Mouse (Mus musculus) erythroblast, embryonic 14.5 days (primary cell): ENCODE measurements at regions not wholly inside any gene's neighbourhood (a gene's known extent, or its start where the extent isn't known, plus 50 kb on each side); places are given as distances from the start of the nearest gene placed in this dataset.

Source experiments
- H3K27me3 ChIP-seq: 2 replicates; pipeline ENCODE4 v1.6.1; 2012; ENCODE audit warnings: inconsistent platforms; ENCODE audit not compliant: control insufficient read depth
- H3K36me3 ChIP-seq: 2 replicates; pipeline ENCODE4 v1.6.1; 2012; ENCODE audit warnings: mild to moderate bottlenecking, inconsistent platforms; ENCODE audit not compliant: control insufficient read depth
- H3K4me1 ChIP-seq: 2 replicates; pipeline ENCODE4 v1.6.1; 2012; ENCODE audit warnings: inconsistent platforms; ENCODE audit not compliant: control insufficient read depth
- H3K4me3 ChIP-seq: replicated peaks from 2 replicates; pipeline ENCODE3; 2012; ENCODE audit warnings: moderate library complexity, mild to moderate bottlenecking, inconsistent platforms
- H3K9me3 ChIP-seq: 2 replicates; pipeline ENCODE4 v1.6.1; 2012; ENCODE audit warnings: low read length, inconsistent platforms, mixed read lengths; ENCODE audit not compliant: control insufficient read depth
- GATA1 ChIP-seq: IDR thresholded peaks from 2 replicates; pipeline ENCODE4 v1.6.1; 2012; ENCODE audit warnings: low read length, inconsistent platforms, mixed read lengths
- TAL1 ChIP-seq: IDR thresholded peaks from 3 replicates; pipeline ENCODE4 v1.6.1; 2012; ENCODE audit warnings: low read length, inconsistent platforms, mixed read lengths

DNA sequence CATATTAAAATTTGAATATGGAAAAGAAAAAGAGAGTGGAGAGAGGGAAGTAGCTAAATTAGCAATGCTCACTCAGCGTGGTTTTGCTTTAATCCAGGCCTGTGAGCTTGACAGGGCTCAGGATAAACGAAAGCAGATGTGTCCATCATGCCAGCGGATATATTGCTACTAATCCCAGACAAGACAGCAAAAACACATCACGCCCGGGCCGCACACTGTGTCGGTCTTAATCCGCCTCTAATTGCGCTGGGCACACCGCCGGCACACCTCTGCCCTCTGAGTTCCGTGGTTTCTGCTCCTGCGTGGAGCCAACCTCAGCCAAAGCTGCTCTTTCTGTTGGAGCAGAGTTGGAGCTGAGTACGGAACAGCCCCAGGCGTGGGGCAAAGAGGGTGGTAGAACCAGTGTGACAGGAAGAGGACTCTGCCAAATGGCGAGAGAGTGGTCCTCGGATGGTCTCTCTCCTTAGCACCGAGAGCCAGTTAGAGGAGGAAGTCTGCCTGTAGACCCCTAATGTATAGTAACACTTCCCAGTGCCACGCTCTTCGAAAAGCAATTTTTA is 169.2 kb downstream of the Gm4791 start:
- no peaks in the 10 kb centered on the region for H3K4me1 ChIP-seq
- no peaks in the 10 kb centered on the region for H3K36me3 ChIP-seq
- no peak overlapping the region for H3K4me3 ChIP-seq
- TF ChIP-seq TAL1, result no peak
- TF ChIP-seq GATA1, result no peak
- H3K9me3 ChIP-seq, result peaks cover 3% of the 10 kb centered on the region; the same call in 1 of the 2 replicates
- H3K27me3 ChIP-seq, result no peaks in the 10 kb centered on the region

DNA sequence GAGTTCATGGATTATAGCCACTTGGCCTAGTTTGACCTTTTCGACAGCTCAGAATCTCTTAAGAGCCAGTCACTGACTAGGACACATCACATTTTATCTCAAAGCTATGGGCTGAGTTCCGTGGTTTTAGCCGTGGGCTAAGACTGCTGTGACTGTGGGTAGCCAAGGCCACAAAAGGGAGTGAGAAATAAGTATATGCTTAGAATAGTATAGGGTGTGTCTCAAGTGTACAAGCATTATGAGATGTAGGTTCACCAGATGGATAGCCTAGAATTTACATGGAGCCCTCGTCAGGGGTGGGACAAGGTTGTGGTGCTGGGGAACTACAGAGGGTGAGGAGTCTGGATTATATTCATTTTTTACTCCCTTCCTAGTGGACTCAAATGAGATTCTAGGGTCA is 177.5 kb downstream of the Gm4791 start:
- no peaks in the 10 kb centered on the region for H3K9me3 ChIP-seq
- no peaks in the 10 kb centered on the region for H3K27me3 ChIP-seq
- no peaks in the 10 kb centered on the region for H3K36me3 ChIP-seq
- H3K4me3 ChIP-seq, result no peak overlapping the region
- no peaks in the 10 kb centered on the region for H3K4me1 ChIP-seq
- no peak for TF ChIP-seq GATA1
- no peak for TF ChIP-seq TAL1

DNA sequence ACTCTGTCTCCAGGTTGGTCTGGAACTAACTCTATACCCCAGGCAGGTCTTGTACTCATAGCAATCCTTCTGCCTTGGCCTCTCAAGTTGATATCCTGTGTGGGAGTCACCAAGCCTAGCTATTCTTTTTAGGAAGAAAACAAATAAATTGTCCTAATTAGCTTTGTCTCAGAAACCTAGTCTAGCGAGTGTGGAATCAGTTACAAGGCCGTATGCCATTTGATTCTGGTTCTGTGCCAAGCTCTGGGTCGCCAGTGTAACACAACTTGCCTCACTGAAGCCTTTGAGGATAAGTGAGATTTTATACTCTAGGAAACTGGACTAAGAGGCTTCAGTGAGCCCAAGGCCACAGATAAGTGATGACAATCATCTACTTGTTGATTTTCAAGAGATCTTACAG is 219.6 kb downstream of the Gm4791 start:
- TF ChIP-seq GATA1, result no peak
- no peak for TF ChIP-seq TAL1
- Histone ChIP-seq H3K27me3 (no peaks in the 10 kb centered on the region), H3K4me3 (no peak overlapping the region), H3K9me3 (no peaks in the 10 kb centered on the region; the same call in 1 of the 2 replicates), H3K4me1 (no peaks in the 10 kb centered on the region), H3K36me3 (no peaks in the 10 kb centered on the region)

DNA sequence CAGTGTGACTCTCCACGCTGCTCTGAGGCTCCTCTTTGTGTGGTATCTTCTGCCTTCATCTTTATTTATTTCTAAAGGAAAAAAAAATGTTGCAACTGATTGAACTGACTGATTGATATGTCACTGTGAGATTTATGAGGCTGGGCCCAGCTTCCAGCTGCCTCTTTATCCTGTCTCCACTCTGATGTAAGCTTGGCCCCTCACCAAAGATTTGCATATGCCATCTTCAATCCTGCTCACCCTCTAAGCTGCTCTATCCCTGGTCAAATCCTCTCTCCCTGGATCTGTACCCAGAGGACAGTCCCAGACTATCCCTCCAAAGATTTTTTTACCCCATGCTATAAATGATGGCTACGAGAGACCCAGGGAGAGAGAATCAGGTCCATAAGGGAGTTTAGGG is 225.0 kb downstream of the Gm4791 start:
- H3K4me1 ChIP-seq, result no peaks in the 10 kb centered on the region
- no peaks in the 10 kb centered on the region; the same call in 1 of the 2 replicates for H3K9me3 ChIP-seq
- TF ChIP-seq GATA1 (no peak), TAL1 (no peak)
- H3K36me3 ChIP-seq, result no peaks in the 10 kb centered on the region
- no peak overlapping the region for H3K4me3 ChIP-seq
- no peaks in the 10 kb centered on the region for H3K27me3 ChIP-seq

DNA sequence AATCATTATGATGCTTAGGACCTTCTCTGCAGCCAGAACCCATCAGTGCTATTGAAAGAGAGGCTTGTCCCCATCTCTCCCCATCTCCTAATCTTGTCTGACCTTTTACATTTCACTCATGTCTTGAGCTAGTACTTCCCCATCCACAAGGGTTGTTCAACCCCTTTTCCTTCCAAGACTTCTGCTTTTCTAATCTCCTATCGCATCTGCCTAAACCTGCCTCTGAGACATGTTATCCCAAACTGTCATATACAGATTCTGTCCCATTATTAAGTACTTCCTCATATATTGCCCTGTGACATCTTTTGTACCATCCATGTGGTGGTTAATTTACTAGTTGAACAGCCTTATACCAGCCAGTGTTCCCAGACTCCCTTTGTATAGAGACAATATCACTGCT is 225.7 kb downstream of the Gm4791 start:
- Histone ChIP-seq H3K4me1 (no peaks in the 10 kb centered on the region), H3K9me3 (no peaks in the 10 kb centered on the region; the same call in 1 of the 2 replicates), H3K27me3 (no peaks in the 10 kb centered on the region), H3K36me3 (no peaks in the 10 kb centered on the region), H3K4me3 (no peak overlapping the region)
- TF ChIP-seq TAL1 (no peak), GATA1 (no peak)

DNA sequence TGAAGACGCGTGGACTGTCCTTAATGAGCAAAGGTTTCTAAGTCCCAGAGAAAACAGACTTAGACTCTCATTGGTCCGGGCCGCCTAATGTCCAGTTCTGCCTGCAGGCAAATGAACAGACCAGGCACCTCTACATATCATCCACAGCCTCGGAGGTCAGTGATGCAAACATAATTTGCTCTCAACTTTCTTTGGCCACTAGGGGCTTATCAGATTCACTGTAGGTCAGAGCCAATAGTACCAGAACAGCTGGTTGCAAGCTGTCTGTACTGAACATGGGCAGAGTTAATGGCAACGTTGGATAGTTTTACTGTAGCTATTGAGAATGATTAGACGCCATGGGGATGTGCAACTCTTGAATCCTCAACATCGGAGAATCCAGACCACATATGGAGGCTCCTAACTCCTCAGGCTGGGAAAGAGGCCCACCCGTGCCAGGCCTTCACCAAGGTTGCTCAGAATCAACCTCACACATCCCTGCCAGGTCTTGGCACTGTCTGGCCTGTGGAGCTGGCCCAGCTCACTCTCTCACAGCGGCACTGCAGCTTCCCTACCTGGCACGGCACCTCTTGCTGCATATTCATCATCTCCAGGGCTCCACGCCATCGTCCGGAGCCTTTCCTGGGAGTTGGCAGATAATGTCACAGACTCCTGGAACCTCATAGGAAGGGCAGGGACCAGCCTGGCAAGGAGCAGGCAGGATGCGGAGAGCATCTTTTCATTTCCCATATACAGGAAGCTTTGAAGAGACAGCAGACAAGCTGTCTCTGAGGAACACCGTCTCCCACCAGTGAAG is 228.1 kb downstream of the Gm4791 start:
- Histone ChIP-seq H3K36me3 (no peaks in the 10 kb centered on the region), H3K4me3 (no peak overlapping the region), H3K27me3 (no peaks in the 10 kb centered on the region), H3K9me3 (no peaks in the 10 kb centered on the region), H3K4me1 (no peaks in the 10 kb centered on the region)
- no peak for TF ChIP-seq GATA1
- TF ChIP-seq TAL1, result no peak

GRCm38 (mm10) chr9:47227298-47227697 is 228.8 kb downstream of the Gm4791 start:
- TF ChIP-seq GATA1, result no peak
- H3K27me3 ChIP-seq, result no peaks in the 10 kb centered on the region

DNA sequence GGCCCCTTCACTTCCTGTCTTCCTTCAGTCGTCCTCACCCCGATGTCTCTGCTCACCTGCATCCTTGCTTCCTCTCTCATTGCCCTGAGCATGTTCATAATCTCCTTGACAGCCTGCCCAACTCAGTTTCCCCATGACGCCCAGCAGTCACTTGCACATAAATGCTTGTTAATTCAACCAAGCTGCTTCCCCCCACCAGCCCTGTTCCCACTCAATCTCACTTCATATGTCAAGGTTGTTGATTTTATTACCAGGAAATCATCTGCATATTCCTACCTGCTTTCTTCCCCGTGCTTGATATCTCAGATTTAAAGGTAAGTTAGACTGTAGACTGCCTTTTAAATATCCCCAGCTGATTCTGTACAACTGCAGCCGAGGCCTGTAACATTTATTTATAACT is 230.2 kb downstream of the Gm4791 start:
- H3K36me3 ChIP-seq, result no peaks in the 10 kb centered on the region
- no peak for TF ChIP-seq GATA1
- TF ChIP-seq TAL1, result no peak
- no peaks in the 10 kb centered on the region for H3K4me1 ChIP-seq
- H3K27me3 ChIP-seq, result no peaks in the 10 kb centered on the region
- no peaks in the 10 kb centered on the region for H3K9me3 ChIP-seq
- no peak overlapping the region for H3K4me3 ChIP-seq

More at GRCm38 (mm10) chr9:47227298-47227697, 228.8 kb downstream of the Gm4791 start:
- Histone ChIP-seq H3K4me1 (no peaks in the 10 kb centered on the region), H3K9me3 (no peaks in the 10 kb centered on the region), H3K4me3 (no peak overlapping the region), H3K36me3 (no peaks in the 10 kb centered on the region)

DNA sequence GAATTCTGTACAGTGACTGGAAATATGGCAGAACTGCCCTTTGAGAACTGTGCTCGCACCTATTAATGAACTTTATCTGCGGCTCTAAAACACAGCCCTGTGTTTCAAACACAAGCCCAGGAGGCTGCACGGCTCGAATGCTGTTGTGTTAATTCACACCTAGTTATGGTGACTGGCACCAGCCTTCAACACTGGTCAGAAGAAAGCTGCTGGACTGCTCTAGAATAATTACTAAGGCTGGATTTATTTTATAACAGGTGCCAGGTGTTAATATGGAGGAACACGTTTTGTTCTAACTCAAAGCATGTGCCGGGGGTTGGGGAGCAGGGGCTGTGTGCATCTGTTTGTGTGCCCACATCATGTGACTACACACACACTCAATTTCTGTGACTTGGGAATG is 230.8 kb downstream of the Gm4791 start:
- H3K9me3 ChIP-seq, result no peaks in the 10 kb centered on the region
- TF ChIP-seq TAL1 (no peak), GATA1 (no peak)
- no peaks in the 10 kb centered on the region for H3K27me3 ChIP-seq
- no peaks in the 10 kb centered on the region for H3K4me1 ChIP-seq
- H3K4me3 ChIP-seq, result no peak overlapping the region
- H3K36me3 ChIP-seq, result no peaks in the 10 kb centered on the region
